Mouse (Mus musculus) cortical plate, adult 2 months (tissue): ENCODE results near the gene Qrich1. TPM values are rescaled to one million over a fixed set of nuclear protein-coding genes. Genes with fewer than 3 reads are reported as not detected.

ENCODE experiments used
- H3K27ac ChIP-seq: fragments of 200-500 bp; 2 replicates; pipeline ENCODE4 v1.5.1; 2012; ENCODE audit warnings: low read length, control low read depth, inconsistent platforms; ENCODE audit not compliant: insufficient read depth
- H3K4me1 ChIP-seq: fragments of 200-500 bp; 2 replicates; pipeline ENCODE4 v1.6.1; 2011; ENCODE audit warnings: low read length; ENCODE audit not compliant: control insufficient read depth, insufficient read depth
- H3K4me3 ChIP-seq: fragments of 200-500 bp; 2 replicates; pipeline ENCODE4 v1.5.1; 2011; ENCODE audit warnings: mild to moderate bottlenecking, low read length, control low read depth; ENCODE audit not compliant: insufficient read depth
- CTCF ChIP-seq: fragments of 200-500 bp; IDR thresholded peaks from 2 replicates; pipeline ENCODE4 v1.5.1; 2011; ENCODE audit warnings: mild to moderate bottlenecking, control low read depth, low read length; ENCODE audit not compliant: insufficient read depth; ENCODE audit errors: extremely low read depth
- POLR2A ChIP-seq: fragments of 200-500 bp; IDR thresholded peaks from 2 replicates; pipeline ENCODE4 v1.6.1; 2011; ENCODE audit warnings: mild to moderate bottlenecking, low read length, control low read depth; ENCODE audit not compliant: insufficient read depth; ENCODE audit errors: extremely low read depth
- polyA plus RNA-seq: library from polyadenylated mRNA; depleted of rRNA; stranded (reverse); fragments of >200 nt; gene quantifications from 2 replicates; pipeline ENCODE4 v1.2.3, GENCODE M21; 2012

The Qrich1 gene
- polyA plus RNA-seq, 1 experiment: 110 TPM

DNA sequence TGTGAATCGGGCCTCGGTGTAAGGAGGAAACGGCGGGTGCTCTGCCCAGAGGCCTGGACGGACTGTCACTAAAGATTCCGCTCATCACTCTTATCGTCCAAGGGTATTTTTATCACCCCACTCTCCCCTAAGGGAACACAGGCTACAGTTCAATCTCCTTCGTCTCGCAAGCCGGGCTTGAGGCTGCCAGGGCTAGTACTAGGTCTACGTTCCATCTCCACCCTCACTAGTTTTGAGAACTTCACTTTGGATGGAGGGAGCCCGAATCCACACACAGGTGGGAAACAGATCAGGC is 25.4 kb upstream of the Qrich1 start:
- TF ChIP-seq CTCF (no peak), POLR2A (no peak)

GRCm38 (mm10) chr9:108492043-108492750 is 24.4 kb upstream of the Qrich1 start:
- peaks cover 4% of the 10 kb centered on the region; the same call in 1 of the 2 replicates for H3K4me1 ChIP-seq
- no peak for TF ChIP-seq CTCF
- TF ChIP-seq POLR2A: no peak
- no peak overlapping the region for H3K27ac ChIP-seq
- H3K4me3 ChIP-seq: peak overlapping the region; percentile 17; the same call in 1 of the 2 replicates

More for the DNA sequence above, 25.4 kb upstream of the Qrich1 start:
- H3K4me3 ChIP-seq: peak overlapping the region; percentile 45
- peak overlapping the region; percentile 87; the same call in 1 of the 2 replicates for H3K27ac ChIP-seq
- peaks cover 4% of the 10 kb centered on the region; the same call in 1 of the 2 replicates for H3K4me1 ChIP-seq

- no peak for TF ChIP-seq POLR2A
- no peak for TF ChIP-seq CTCF
- Histone ChIP-seq H3K27ac (no peak overlapping the region), H3K4me1 (peaks cover 4% of the 10 kb centered on the region; the same call in 1 of the 2 replicates), H3K4me3 (no peak overlapping the region)
Observed at GRCm38 (mm10) chr9:108493246-108493645, 23.4 kb upstream of the Qrich1 start.

DNA sequence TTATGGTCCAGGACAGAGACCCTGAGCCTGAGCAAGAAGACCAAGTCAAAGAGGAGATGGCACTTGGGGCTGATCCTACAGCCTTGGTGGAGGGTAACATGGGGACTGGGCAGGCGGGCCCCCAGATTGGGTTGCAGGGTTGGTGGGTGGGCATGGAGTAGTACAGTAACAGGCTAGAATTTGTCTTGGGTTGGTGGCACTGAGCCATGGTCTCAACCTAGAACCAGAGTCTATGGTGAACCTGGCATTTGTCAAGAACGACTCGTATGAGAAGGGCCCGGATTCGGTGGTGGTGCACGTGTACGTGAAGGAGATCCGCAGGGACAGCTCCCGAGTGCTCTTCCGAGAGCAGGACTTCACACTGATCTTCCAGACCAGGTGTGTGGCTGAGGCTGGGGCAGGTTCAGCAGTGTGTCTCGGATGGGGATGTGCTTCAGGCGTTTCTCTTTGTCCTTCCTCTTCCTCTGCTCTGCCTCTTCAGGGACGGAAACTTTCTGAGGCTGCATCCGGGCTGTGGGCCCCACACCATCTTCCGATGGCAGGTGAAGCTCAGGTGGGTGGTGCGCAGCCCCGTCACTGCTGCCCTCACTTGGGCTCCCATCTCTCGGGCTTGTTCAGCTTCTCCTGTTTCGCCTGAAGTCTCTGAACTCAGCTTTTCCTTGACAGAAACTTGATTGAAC is 22.3 kb upstream of the Qrich1 start:
- H3K4me1 ChIP-seq: peaks cover 4% of the 10 kb centered on the region; the same call in 1 of the 2 replicates
- no peak for TF ChIP-seq POLR2A
- no peak for TF ChIP-seq CTCF
- no peak overlapping the region for H3K4me3 ChIP-seq

GRCm38 (mm10) chr9:108494905-108495304 is 21.7 kb upstream of the Qrich1 start:
- H3K4me3 ChIP-seq: no peak overlapping the region
- TF ChIP-seq CTCF (no peak), POLR2A (no peak)
- H3K4me1 ChIP-seq: peaks cover 4% of the 10 kb centered on the region; the same call in 1 of the 2 replicates
- H3K27ac ChIP-seq: no peak overlapping the region

More for the DNA sequence above, 22.3 kb upstream of the Qrich1 start:
- no peak overlapping the region for H3K27ac ChIP-seq

DNA sequence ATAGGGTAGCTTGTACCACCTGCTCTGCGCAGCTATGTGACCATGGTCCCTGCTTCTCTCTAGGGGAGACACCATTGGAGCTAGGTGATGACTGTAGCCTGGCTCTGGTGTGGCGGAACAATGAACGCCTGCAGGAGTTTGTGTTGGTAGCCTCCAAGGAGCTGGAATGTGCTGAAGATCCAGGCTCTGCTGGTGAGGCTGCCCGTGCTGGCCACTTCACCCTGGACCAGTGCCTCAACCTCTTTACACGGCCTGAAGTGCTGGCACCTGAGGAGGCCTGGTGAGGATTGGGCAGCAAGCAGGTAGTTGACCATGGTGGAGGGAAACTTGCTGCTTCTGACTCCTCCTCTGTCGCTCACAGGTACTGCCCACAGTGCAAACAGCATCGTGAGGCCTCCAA is 17.4 kb upstream of the Qrich1 start:
- no peaks in the 10 kb centered on the region for H3K4me1 ChIP-seq
- no peak overlapping the region for H3K27ac ChIP-seq
- no peak for TF ChIP-seq CTCF
- TF ChIP-seq POLR2A: no peak
- H3K4me3 ChIP-seq: no peak overlapping the region

GRCm38 (mm10) chr9:108499943-108500342 is 16.7 kb upstream of the Qrich1 start:
- no peak for TF ChIP-seq POLR2A
- TF ChIP-seq CTCF: no peak
- H3K27ac ChIP-seq: no peak overlapping the region
- no peak overlapping the region for H3K4me3 ChIP-seq
- no peaks in the 10 kb centered on the region for H3K4me1 ChIP-seq

DNA sequence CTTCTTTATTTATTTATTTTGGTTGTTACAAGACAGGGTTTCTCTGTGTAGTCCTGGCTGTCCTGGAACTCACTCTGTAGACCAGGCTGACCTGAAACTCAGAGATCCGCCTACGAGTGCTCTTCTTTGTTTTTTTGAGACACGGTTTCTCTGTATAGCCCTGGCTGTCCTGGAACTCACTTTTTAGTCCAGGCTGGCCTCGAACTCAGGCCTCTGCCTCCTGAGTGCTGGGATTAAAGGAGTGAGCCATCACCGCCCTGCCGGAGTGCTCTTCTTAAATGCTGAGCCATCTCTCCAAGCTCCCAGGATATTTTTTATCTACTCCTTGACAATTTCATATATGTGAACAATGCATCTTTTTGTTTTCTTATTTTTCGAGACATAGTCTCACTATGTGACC is 9.7 kb upstream of the Qrich1 start:
- no peak for TF ChIP-seq CTCF
- no peak for TF ChIP-seq POLR2A
- H3K4me3 ChIP-seq: no peak overlapping the region; the same call in 1 of the 2 replicates
- H3K27ac ChIP-seq: no peak overlapping the region

DNA sequence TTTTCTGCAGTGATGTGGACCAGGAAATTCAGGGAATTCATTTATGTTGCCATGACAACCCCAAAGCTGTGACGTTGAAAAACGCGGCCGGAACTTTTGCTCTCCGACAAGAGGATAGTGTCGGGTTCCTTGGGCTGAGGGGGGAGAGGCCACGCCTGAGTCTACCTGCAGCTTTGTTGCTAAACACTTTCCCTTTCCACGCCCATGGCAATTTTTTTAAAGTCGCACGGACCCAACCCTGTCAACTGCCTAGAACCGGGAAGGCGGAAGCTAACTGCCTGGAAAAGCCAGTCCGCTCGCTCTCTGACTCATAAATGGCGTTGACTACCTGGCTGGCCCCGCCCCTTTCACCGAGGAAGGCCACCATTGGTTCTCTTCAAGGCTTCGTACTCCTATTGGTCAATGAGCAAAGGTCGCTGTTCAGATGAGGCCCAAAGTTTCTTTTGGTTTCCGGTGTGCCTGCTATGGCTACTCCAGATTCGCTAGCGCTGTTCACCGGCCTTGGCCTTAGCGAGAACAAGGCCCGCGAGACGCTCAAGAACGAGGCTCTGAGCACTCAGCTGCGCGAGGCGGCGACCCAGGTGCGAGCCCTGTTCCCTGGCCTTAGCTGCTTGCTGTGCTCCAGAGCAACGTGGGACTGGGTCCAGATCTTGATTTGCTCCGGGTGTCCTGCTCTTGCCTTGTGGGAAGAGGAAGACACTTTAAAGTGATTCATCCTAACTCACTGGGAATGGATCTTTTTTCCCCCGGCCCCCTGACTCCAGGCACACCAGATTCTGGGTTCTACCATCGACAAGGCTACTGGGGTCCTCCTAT is 8.8 kb upstream of the Qrich1 start, which contains the start of gene Qars:
Gene Qars, plus strand, starts transcription at position 88 of the 816 bp plus-strand sequence.
- no peak for TF ChIP-seq CTCF
- TF ChIP-seq POLR2A: peak; percentile 84
- no peak within 1 kb of the TSS; the same call in 1 of the 2 replicates for H3K27ac ChIP-seq
- H3K4me1 ChIP-seq: peaks cover 3% of the 10 kb centered on the region; the same call in 1 of the 2 replicates
- H3K4me3 ChIP-seq: peak within 1 kb of the TSS; percentile 64

More for the DNA sequence above, 9.7 kb upstream of the Qrich1 start:
- peaks cover 3% of the 10 kb centered on the region; the same call in 1 of the 2 replicates for H3K4me1 ChIP-seq
